Mouse (Mus musculus): ENCODE data around the gene Tcf23. TPM values are rescaled to one million over a fixed set of nuclear protein-coding genes. Genes with fewer than 3 reads are reported as not detected.

Gene Tcf23
- polyA plus RNA-seq, 1 experiment from 2014 or later: 0.04 TPM

- H3K27me3 ChIP-seq (replicated peaks; ENCODE audit: control insufficient read depth, insufficient read depth, low read length): no peaks in the 10 kb centered on the region
- no peaks in the 10 kb centered on the region for H3K9me3 ChIP-seq (ENCODE audit: control insufficient read depth, low read length)
- no peak overlapping the region for H3K27ac ChIP-seq (ENCODE audit: low read depth, low read length)
- DNase-seq (ENCODE audit: low spot score) (no peak), ATAC-seq (replicated peaks; ENCODE audit: low FRiP score) (no peak)
- no peak overlapping the region for H3K9ac ChIP-seq (ENCODE audit: low read depth, low read length)
- H3K4me2 ChIP-seq: no peak overlapping the region
- 0 out of 2 replicates have a peak, but pooled peaks cover 3% of the 10 kb centered on the region for H3K36me3 ChIP-seq (ENCODE audit: control insufficient read depth, insufficient read depth, low read length)
- peaks cover 18% of the 10 kb centered on the region for H3K4me1 ChIP-seq (replicated peaks; ENCODE audit: control insufficient read depth, insufficient read depth, low read length)
- 91% methylated on average over 5 of the region's 5 CpGs for WGBS
- no peak overlapping the region for H3K4me3 ChIP-seq (ENCODE audit: low read depth, low read length)
Observed at GRCm38 (mm10) chr5:30925217-30925616, 43.2 kb upstream of the Tcf23 start.

DNA sequence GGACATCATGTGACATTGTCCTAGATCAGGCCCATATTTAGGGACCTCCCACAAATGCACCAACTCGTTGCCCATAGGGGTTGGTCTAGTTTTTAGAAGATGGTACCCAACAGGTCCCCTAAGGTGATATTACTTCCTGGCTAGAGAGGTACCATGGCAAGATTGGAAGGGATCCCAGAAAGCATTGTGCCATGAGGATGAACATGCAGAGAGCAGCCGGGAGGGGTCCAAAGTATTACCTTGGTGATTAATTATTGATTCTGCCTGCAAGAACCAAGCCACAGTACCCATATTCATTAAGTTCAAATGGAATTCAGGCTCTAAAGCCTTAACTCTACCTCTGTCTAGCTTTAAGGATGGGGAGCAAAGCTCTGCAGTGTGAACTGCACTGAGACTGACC, 42.4 kb upstream of the Tcf23 start:
- no peaks in the 10 kb centered on the region for H3K27me3 ChIP-seq (replicated peaks; ENCODE audit: control insufficient read depth, insufficient read depth, low read length)
- no peaks in the 10 kb centered on the region for H3K9me3 ChIP-seq (ENCODE audit: control insufficient read depth, low read length)
- H3K36me3 ChIP-seq (ENCODE audit: control insufficient read depth, insufficient read depth, low read length): no peaks in the 10 kb centered on the region
- H3K4me3 ChIP-seq (ENCODE audit: low read depth, low read length): no peak overlapping the region
- DNase-seq (ENCODE audit: low spot score): no peak
- no peak overlapping the region for H3K4me2 ChIP-seq
- H3K9ac ChIP-seq (ENCODE audit: low read depth, low read length): no peak overlapping the region
- H3K27ac ChIP-seq (ENCODE audit: low read depth, low read length): no peak overlapping the region
- H3K4me1 ChIP-seq (replicated peaks; ENCODE audit: control insufficient read depth, insufficient read depth, low read length): peaks cover 11% of the 10 kb centered on the region
- ATAC-seq (replicated peaks; ENCODE audit: low FRiP score): no peak
- 74% methylated on average over 2 of the region's 2 CpGs for WGBS

- H3K27ac ChIP-seq (ENCODE audit: low read depth, low read length): no peak overlapping the region
- H3K27me3 ChIP-seq (replicated peaks; ENCODE audit: control insufficient read depth, insufficient read depth, low read length): no peaks in the 10 kb centered on the region
- ATAC-seq (replicated peaks; ENCODE audit: low FRiP score) (peak; percentile 47), DNase-seq (ENCODE audit: low spot score) (no peak)
- H3K4me2 ChIP-seq: 0 out of 2 replicates have a peak overlapping the region, but pooled peaks have one; percentile 28
- no peaks in the 10 kb centered on the region for H3K9me3 ChIP-seq (ENCODE audit: control insufficient read depth, low read length)
- WGBS: 45% methylated on average over 7 of the region's 7 CpGs
- H3K4me3 ChIP-seq (ENCODE audit: low read depth, low read length): no peak overlapping the region
- H3K36me3 ChIP-seq (ENCODE audit: control insufficient read depth, insufficient read depth, low read length): no peaks in the 10 kb centered on the region
- H3K9ac ChIP-seq (ENCODE audit: low read depth, low read length): no peak overlapping the region
- H3K4me1 ChIP-seq (replicated peaks; ENCODE audit: control insufficient read depth, insufficient read depth, low read length): no peaks in the 10 kb centered on the region
Observed at GRCm38 (mm10) chr5:30927945-30928529, 40.4 kb upstream of the Tcf23 start.

DNA sequence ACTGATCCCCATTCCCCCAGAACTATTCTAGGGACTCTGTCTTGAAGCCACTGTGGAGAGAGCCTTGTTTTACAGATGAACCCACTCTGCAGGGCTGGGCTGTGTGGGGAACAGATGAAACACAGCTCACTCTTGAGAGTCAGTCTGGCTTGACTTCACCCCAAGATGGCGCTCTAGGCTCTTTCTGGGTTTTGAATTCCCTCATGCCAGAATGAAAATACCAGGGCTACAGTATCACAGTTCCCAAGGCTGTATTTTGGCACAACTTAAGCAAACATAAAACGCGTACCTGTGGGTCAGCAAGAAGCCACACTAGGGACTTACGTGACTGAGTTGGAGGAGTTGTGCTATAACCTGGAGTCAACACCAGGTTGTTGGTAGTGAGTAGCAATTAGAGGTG, 38.3 kb upstream of the Tcf23 start:
- WGBS: 58% methylated on average over 4 of the region's 4 CpGs
- Histone ChIP-seq H3K4me1 (replicated peaks; ENCODE audit: control insufficient read depth, insufficient read depth, low read length) (no peaks in the 10 kb centered on the region), H3K4me3 (ENCODE audit: low read depth, low read length) (no peak overlapping the region), H3K36me3 (ENCODE audit: control insufficient read depth, insufficient read depth, low read length) (no peaks in the 10 kb centered on the region), H3K9ac (ENCODE audit: low read depth, low read length) (no peak overlapping the region), H3K27me3 (replicated peaks; ENCODE audit: control insufficient read depth, insufficient read depth, low read length) (no peaks in the 10 kb centered on the region), H3K9me3 (ENCODE audit: control insufficient read depth, low read length) (no peaks in the 10 kb centered on the region), H3K27ac (ENCODE audit: low read depth, low read length) (no peak overlapping the region), H3K4me2 (no peak overlapping the region)
- ATAC-seq (replicated peaks; ENCODE audit: low FRiP score): no peak
- DNase-seq (ENCODE audit: low spot score): no peak

DNA sequence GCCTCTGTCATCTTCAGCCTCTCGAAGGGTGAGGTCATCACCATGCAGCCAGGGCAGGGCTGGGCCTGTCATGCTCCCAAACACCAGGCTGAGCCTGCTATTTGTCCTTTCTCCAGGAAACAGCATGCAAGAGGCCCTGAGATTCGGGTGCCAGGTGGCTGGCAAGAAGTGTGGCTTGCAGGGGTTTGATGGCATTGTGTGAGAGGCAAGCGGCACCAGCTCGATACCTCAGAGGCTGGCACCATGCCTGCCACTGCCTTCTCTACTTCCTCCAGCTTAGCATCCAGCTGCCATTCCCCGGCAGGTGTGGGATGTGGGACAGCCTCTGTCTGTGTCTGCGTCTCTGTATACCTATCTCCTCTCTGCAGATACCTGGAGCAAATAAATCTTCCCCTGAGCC, 37.6 kb upstream of the Tcf23 start:
- H3K4me3 ChIP-seq (ENCODE audit: low read depth, low read length): no peak overlapping the region
- WGBS: 85% methylated on average over 6 of the region's 6 CpGs
- no peaks in the 10 kb centered on the region for H3K9me3 ChIP-seq (ENCODE audit: control insufficient read depth, low read length)
- H3K27me3 ChIP-seq (replicated peaks; ENCODE audit: control insufficient read depth, insufficient read depth, low read length): no peaks in the 10 kb centered on the region
- no peaks in the 10 kb centered on the region for H3K36me3 ChIP-seq (ENCODE audit: control insufficient read depth, insufficient read depth, low read length)
- H3K27ac ChIP-seq (ENCODE audit: low read depth, low read length): no peak overlapping the region
- no peak overlapping the region for H3K4me2 ChIP-seq
- DNase-seq (ENCODE audit: low spot score) (no peak), ATAC-seq (replicated peaks; ENCODE audit: low FRiP score) (no peak)
- no peaks in the 10 kb centered on the region for H3K4me1 ChIP-seq (replicated peaks; ENCODE audit: control insufficient read depth, insufficient read depth, low read length)
- no peak overlapping the region for H3K9ac ChIP-seq (ENCODE audit: low read depth, low read length)

DNA sequence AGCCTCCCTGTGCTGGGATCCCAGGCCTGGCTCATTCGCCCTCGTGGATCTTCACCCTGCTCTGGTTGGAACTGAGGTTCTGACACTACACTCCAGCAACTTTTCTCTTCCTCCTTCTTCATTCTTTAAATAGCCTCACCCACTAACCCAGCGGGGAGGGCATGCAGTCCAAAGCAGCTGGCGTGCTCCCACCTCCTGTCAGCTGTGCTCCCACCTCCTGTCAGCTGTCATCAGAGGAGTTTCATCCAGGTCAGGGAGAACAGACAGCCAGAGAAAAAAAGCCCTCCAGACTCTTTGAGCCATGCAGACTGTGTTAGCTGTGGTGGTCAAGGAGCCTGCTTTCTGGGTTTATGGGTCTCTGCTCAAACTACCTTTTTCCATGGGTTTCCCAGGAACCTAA, 37.1 kb upstream of the Tcf23 start:
- H3K9me3 ChIP-seq (ENCODE audit: control insufficient read depth, low read length): no peaks in the 10 kb centered on the region
- H3K4me2 ChIP-seq: no peak overlapping the region
- H3K27ac ChIP-seq (ENCODE audit: low read depth, low read length): no peak overlapping the region
- no peaks in the 10 kb centered on the region for H3K4me1 ChIP-seq (replicated peaks; ENCODE audit: control insufficient read depth, insufficient read depth, low read length)
- ATAC-seq (replicated peaks; ENCODE audit: low FRiP score): no peak
- no peaks in the 10 kb centered on the region for H3K36me3 ChIP-seq (ENCODE audit: control insufficient read depth, insufficient read depth, low read length)
- no peaks in the 10 kb centered on the region for H3K27me3 ChIP-seq (replicated peaks; ENCODE audit: control insufficient read depth, insufficient read depth, low read length)
- no peak for DNase-seq (ENCODE audit: low spot score)
- 83% methylated on average over 4 of the region's 4 CpGs for whole genome bisulfite sequencing
- no peak overlapping the region for H3K4me3 ChIP-seq (ENCODE audit: low read depth, low read length)
- H3K9ac ChIP-seq (ENCODE audit: low read depth, low read length): no peak overlapping the region

- Histone ChIP-seq H3K27me3 (replicated peaks; ENCODE audit: control insufficient read depth, insufficient read depth, low read length) (no peaks in the 10 kb centered on the region), H3K36me3 (ENCODE audit: control insufficient read depth, insufficient read depth, low read length) (no peaks in the 10 kb centered on the region), H3K4me2 (no peak overlapping the region), H3K9ac (ENCODE audit: low read depth, low read length) (no peak overlapping the region), H3K4me3 (ENCODE audit: low read depth, low read length) (no peak overlapping the region), H3K9me3 (ENCODE audit: control insufficient read depth, low read length) (no peaks in the 10 kb centered on the region), H3K27ac (ENCODE audit: low read depth, low read length) (no peak overlapping the region), H3K4me1 (replicated peaks; ENCODE audit: control insufficient read depth, insufficient read depth, low read length) (no peaks in the 10 kb centered on the region)
- 64% methylated on average over 5 of the region's 5 CpGs for WGBS
- DNase-seq (ENCODE audit: low spot score): no peak
- no peak for ATAC-seq (replicated peaks; ENCODE audit: low FRiP score)
Observed at GRCm38 (mm10) chr5:30933705-30934104, 34.8 kb upstream of the Tcf23 start.

- DNase-seq (ENCODE audit: low spot score) (no peak), ATAC-seq (replicated peaks; ENCODE audit: low FRiP score) (no peak)
- no peak overlapping the region for H3K27ac ChIP-seq (ENCODE audit: low read depth, low read length)
- H3K9ac ChIP-seq (ENCODE audit: low read depth, low read length): no peak overlapping the region
- H3K9me3 ChIP-seq (ENCODE audit: control insufficient read depth, low read length): no peaks in the 10 kb centered on the region
- 83% methylated on average over 5 of the region's 5 CpGs for WGBS
- H3K36me3 ChIP-seq (ENCODE audit: control insufficient read depth, insufficient read depth, low read length): no peaks in the 10 kb centered on the region
- no peaks in the 10 kb centered on the region for H3K4me1 ChIP-seq (replicated peaks; ENCODE audit: control insufficient read depth, insufficient read depth, low read length)
- H3K27me3 ChIP-seq (replicated peaks; ENCODE audit: control insufficient read depth, insufficient read depth, low read length): no peaks in the 10 kb centered on the region
- no peak overlapping the region for H3K4me3 ChIP-seq (ENCODE audit: low read depth, low read length)
- no peak overlapping the region for H3K4me2 ChIP-seq
Observed at GRCm38 (mm10) chr5:30934725-30935461, 33.6 kb upstream of the Tcf23 start.

GRCm38 (mm10) chr5:30943004-30943403, 25.5 kb upstream of the Tcf23 start:
- H3K4me2 ChIP-seq: no peak overlapping the region
- no peak for DNase-seq (ENCODE audit: low spot score)
- no peaks in the 10 kb centered on the region for H3K36me3 ChIP-seq (ENCODE audit: control insufficient read depth, insufficient read depth, low read length)
- no peak overlapping the region for H3K4me3 ChIP-seq (ENCODE audit: low read depth, low read length)
- no peak for ATAC-seq (replicated peaks; ENCODE audit: low FRiP score)
- 93% methylated on average over 2 of the region's 2 CpGs for WGBS
- H3K27ac ChIP-seq (ENCODE audit: low read depth, low read length): no peak overlapping the region
- peaks cover 3% of the 10 kb centered on the region; the same call in 1 of the 2 replicates for H3K4me1 ChIP-seq (replicated peaks; ENCODE audit: control insufficient read depth, insufficient read depth, low read length)
- H3K9me3 ChIP-seq (ENCODE audit: control insufficient read depth, low read length): no peaks in the 10 kb centered on the region
- H3K9ac ChIP-seq (ENCODE audit: low read depth, low read length): no peak overlapping the region
- peaks cover 5% of the 10 kb centered on the region; the same call in 1 of the 2 replicates for H3K27me3 ChIP-seq (replicated peaks; ENCODE audit: control insufficient read depth, insufficient read depth, low read length)
